Mouse (Mus musculus): ENCODE data around the gene Tiam1.

GRCm38 (mm10) chr16:90144541-90144940, 972 bp upstream of the Tiam1 start:
- TF ChIP-seq FLI1 (IDR thresholded peaks at IDR 0.05; ENCODE audit: low read length): no peak
- no peak for TF ChIP-seq GATA1 (IDR thresholded peaks at IDR 0.05; ENCODE audit: borderline replicate concordance, low read length)

All from megakaryocyte, embryonic 14.5 days (primary cell).